Mouse (Mus musculus): Measurements from ENCODE around the gene Stradb.

Gene Stradb

DNA sequence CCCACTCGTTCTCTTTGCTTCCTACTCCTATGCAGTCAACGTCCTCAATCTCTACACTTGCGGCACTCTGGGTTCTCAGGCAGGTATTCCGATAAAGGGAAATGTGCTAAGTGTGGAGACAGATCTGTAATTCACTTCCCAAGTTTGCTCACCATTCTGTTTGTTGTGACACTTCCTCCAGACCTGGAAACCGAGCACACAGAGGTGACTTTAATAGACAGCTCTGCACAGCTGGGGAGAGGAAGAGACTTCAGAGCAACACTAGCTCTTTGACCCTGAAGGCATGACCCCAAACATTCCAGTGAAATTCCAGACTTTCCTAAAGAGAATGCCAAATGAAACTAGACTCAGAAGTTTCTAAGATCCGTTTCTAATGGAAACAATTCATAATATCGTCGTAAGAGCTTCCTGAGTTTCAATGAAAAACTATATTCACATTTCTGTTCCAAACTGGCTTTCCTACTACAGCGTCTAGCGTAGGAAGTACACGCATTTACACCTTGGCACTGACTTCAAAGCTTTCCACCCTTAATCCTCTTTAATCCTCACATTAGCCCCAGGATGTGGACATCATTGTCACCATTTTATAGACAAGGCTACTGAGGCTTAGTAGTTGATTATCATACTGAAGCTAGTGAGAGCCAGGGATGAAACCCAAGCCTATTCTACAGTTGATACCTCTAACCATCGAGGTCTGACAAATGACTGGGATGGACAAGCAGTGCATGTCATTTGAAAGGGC is 12.0 kb upstream of the Stradb start:
- DNase-seq, result no peak

DNA sequence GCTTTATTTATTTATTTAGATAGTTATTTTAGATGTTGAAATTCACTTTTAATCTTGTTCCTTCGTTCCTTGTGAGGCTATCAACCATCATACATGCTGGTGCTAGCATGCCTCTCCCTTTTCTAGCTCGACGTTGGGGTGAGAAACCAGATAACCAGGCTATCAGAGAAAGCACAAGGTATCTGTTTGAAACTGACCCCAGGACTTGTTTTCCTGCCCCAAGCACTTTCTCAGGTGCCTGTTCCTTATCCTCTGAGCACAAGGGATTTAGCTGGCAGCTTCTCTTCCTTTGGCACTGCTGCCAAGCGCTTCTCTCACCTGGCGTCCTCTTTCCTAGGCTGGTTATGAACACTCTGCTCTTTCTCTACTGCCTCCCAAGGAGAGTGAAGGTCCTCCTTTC is 10.9 kb upstream of the Stradb start:
- DNase-seq, result no peak

DNA sequence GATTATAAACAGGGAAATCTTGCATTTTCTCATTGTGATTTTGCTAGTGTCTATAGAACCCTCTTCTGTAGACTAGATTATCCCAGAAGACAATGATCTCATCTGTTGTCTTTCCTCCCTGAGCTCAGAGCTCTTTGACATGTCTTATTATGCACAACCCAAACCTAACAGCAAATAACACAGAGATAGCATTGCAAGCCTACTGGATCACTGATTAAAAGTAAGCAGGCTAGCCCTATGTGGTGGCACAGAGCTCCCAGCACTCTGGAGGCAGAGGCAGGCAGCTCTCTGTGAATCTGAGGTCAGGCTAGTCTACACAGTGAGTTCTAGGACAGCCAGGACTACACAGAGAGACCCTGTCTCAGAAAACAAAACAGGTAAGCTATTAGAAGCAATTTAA is 10.5 kb upstream of the Stradb start:
- DNase-seq, result no peak

DNA sequence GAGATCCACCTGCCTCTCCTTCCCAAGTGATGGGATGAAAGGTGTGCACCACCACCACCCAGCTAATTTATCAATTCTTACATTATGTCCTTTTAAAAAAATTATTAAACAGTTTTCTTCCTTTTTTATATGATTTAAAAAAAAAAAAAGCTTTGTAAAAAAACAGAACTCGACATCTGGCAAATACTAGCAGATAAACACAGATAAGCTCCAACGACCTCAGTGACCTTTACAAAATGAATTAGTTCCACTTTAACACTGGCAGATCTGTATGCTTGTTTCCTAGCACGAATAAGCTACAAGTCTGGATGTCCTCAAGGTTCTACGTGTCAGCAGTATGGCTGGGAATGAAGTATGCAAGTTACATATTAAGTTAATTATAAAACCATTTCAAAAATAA is 5.8 kb upstream of the Stradb start:
- DNase-seq, result no peak

DNA sequence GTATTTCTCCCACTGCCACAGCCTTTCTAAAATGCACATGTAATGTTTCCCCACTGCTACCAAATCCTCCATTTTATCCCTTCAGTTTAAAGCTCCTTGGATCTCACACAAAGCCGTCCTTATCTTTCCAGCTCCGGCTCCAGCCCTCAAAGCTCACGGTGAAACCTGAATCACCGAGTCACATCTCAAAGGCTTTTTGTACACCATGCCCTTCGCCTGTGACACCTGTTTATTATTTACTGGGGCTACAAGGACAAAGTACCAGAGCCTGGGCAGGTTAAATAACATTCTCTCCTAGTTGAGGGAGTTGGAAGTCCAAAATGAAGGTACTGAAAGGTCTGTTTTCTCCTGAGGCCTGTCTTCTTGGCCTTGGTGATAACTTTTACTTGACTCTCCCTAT is 3.3 kb upstream of the Stradb start:
- DNase-seq, result peak; percentile 5

DNA sequence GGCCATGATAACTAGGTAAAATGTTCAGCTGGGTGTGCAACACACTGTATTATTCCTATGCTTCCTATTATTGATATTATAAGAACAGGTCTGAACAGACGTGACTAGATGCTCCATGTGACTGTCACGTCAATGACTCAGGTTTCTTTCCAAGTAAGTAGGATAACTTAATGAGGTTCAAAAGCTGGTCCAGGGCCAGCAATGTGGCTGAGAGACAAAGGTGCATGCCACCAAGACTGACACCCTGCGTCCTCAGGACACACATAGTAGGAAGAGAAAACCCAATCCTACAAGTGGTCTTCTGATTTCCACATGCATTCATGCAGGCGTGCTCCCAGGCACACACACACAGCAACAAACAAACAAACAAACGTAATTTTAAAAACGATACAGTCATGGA is 2.2 kb upstream of the Stradb start:
- no peak for DNase-seq

DNA sequence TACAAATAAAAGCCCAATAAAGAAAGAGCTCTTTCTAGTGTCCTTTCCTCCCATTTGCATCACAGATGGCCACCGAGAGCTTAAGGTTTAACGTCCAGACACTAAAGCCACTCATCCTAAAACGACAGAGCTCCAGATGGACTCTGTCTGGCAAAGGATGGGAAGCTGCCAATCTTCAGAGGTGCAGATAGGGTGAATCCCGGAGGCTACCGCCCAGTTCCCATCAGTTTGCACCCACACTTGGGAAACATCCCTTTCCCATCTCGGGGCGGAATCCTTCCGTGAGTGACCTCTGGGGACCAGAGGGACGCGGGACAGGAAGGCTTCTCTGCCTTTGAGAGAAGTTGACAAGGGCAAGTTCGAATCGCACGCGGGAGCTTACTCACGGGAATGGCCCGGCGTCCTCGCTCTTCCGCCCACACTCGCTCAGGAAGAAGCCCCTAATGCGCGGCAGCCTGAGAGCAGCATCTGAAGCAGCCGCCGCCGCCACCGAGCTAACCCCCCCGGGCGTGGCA is 414 bp upstream of the Stradb start:
- DNase-seq, result no peak

DNA sequence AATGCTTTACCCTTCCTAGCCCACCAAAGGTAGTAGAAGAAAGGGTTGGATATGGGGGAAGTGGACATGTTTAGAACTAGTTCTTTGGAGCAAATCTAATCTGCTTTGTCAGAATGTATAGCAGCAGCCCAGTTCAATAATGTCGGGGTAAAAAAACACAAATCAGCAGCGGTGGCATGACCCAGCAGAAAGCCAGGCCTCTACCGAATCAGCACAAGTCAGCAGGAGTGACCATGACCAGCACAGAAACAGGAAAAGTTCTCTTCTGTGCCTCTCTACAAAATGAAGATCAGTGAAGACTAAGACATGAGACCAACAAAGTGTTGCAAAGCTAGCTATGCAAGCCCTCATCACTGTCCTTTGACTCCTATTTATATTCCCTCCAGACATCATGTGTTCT is 9.0 kb downstream of the Stradb start:
- DNase-seq, result no peak

DNA sequence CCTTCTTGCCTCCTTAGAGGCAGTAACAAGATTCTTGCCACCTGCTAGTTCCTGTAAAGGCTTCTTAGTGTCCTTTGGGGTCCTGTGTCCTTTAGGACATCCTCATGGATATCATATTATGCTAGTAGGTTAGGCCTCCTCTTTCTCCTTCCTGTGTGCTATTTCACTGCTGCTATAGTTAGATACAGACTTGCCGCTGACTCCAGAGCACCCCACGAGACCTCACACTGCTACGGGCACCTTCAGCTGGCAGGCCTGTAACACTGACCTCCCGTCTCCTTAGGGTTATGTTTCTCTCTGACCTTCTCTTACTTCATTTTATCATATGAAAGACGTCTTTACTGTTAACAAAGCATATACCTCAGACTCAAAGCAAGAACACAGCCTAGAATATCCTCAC is 11.3 kb downstream of the Stradb start:
- DNase-seq, result no peak

DNA sequence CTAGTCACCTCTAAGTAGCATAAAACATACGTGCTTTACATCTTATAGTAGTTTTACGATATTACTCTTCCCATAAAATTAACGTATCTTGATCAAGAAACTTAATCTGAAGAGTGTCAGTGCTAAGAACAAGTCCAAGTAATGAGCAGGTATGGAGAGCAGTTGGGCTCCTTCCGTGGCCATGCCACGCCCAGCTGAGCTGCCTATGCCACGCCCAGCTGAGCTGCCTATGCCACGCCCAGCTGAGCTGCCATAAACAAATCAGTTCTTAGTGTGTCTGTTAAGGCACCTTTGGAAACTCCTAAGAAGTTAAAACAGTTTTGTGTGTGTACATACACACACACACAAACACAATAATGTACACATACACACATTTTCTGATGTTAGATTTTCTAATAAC is 19.8 kb downstream of the Stradb start:
- no peak for DNase-seq

DNA sequence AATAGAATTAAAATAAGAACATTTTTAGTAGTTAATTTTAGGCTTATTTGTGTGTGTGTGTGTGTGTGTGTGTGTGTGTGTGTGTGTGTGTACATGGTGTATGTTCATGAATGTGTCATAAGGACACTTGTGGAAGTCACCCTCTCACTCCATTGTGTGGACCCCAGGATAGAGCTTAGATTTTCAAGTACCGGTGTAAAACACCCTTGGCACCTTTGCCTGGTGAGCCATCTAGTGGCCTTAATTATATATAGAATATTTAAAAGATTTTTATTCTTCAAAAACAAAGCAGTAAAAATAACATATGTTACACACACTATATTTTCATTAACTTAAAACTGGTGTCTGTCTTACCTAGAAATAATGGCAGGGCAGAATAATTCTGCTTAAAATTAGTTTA is 20.4 kb downstream of the Stradb start:
- peak; percentile 14 for DNase-seq

DNA sequence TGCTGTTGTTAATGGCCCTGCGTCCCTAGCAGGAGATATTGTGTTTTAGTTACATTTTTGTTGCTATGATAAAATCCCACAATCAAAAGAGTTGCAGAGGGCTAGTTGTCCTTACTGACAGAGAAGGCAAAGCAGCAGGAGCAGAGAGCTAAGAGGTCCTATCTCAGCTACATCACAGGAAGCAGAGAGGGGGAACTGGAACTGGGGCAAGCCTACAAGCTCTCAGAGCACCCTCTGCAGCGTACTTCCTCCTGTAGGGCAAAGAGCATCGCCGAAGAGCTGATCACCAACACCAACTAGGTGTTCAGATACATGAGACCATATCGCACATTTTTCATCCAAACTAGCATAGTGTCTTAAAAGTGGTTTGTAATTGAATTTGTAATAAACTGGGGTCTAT is 22.0 kb downstream of the Stradb start:
- DNase-seq, result no peak

DNA sequence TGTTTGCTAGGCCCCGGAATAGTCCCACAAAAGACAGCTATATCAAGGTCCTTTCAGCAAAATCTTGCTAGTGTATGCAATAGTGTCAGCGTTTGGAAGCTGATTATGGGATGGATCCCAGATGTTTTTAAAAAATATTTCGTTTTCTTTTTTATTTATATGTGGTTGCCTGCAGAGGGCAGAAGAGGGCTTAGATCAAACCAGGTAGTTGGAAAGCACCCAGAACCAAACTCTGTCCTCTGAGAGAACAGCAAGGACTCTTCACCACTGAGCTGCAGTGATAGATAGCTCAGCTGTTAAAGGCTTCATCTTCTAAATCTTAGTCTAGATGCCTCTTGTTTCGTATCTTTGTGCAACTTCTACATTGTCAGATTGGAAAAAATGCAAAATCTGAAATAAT is 35.9 kb downstream of the Stradb start:
- peak; percentile 20 for DNase-seq

DNA sequence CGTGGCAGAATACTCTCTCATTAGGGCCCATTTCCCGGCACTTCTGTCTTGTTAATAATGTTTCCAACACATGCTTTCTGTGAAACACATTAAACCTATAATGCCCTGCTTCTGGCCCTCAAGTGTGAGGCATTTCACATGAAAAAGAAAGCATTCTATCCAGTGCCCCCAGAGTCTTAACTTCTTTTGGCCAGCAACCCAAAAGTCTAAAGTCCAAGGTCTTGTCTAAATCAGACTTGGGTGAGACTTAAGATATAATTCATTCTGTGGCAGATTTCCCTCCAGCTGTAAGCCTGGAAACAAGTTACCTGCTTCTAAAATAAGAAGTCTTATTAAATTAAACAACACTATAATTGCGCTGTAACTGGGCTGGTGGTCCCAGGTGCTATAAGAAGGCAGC is 48.2 kb downstream of the Stradb start:
- DNase-seq, result no peak

DNA sequence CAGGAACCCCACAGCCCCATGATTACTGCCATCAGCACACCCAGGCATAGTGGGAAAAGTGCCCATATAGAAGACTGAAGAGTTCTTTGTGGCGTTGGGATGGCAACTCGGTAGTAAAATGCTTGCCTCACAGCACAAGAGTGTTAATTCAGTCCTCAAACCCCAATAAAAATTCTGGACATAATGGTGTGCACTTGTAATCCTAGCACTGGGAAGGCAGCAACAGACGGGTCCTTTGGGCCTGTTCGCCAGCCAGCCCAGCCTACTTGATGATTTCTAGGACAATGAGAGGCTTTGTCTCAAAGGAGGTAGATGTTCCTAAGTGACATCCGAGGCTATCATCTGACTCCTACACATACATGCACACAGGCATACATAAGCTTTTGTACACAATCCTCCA is 64.4 kb downstream of the Stradb start:
- no peak for DNase-seq

All from retina, postnatal 1 day (tissue).